Comparison of ENCODE assay signal across 21 mouse cellular contexts in genomic region chr2:180204501-180204900, GRCm38 (mm10). TPM values are rescaled to one million over a fixed set of nuclear protein-coding genes. Genes with fewer than 3 reads are reported as not detected.
DNase-seq lines count a peak whose midpoint lies in the region; ATAC-seq and TF ChIP-seq lines count a peak whose summit lies in the region.
"Had no signal": no experiment of that assay in that cellular context is flagged by ENCODE, and none has a peak within 500 bp of the region (broad histone marks: within the 10 kb centered on the region; RNA-seq: fewer than 3 reads in every experiment).

No protein-coding gene starts in this region.

- intact Hi-C loops in gastrocnemius, postnatal 14 days (cut with DNase I; ENCODE audit: low total_unique reads) = no loop called here

- peaks cover 31% of the 10 kb centered on the region for H3K4me1 ChIP-seq in heart, embryonic 10.5 days
- no peaks in the 10 kb centered on the region for H3K4me1 ChIP-seq in midbrain, embryonic 12.5 days
- 0 out of 2 replicates have a peak, but pooled peaks cover 2% of the 10 kb centered on the region for H3K4me1 ChIP-seq in midbrain, postnatal 0 days (ENCODE audit: insufficient read depth, low read length)
- H3K4me1 ChIP-seq in hindbrain, embryonic 11.5 days (replicated peaks; ENCODE audit: control insufficient read depth, insufficient read depth, low read length) = no peaks in the 10 kb centered on the region; the same call in 1 of the 2 replicates
- H3K4me1 ChIP-seq in hindbrain, embryonic 15.5 days (replicated peaks) = peaks cover 22% of the 10 kb centered on the region

- no peak overlapping the region for H3K27ac ChIP-seq in heart, embryonic 10.5 days
- peak overlapping the region; percentile 11; the same call in 1 of the 2 replicates for H3K27ac ChIP-seq in midbrain, embryonic 12.5 days (replicated peaks)
- H3K27ac ChIP-seq in midbrain, postnatal 0 days (ENCODE audit: low read depth, low read length) = no peak overlapping the region
- H3K27ac ChIP-seq in hindbrain, embryonic 11.5 days (ENCODE audit: low read depth, low read length) = 0 out of 2 replicates have a peak overlapping the region, but pooled peaks have one; percentile 19
- peak overlapping the region; percentile 35; the same call in 1 of the 2 replicates for H3K27ac ChIP-seq in hindbrain, embryonic 15.5 days (replicated peaks)
- H3K27ac ChIP-seq: gastrocnemius, adult 2 months had no signal

- no peak for ATAC-seq in midbrain, embryonic 12.5 days (ENCODE audit: low FRiP score, low read depth)
- ATAC-seq in midbrain, postnatal 0 days (ENCODE audit: low FRiP score) = no peak
- no peak for ATAC-seq in hindbrain, embryonic 11.5 days (ENCODE audit: low FRiP score)
- ATAC-seq in hindbrain, embryonic 15.5 days (ENCODE audit: low FRiP score, low read depth) = no peak
- ATAC-seq: intestine, embryonic 16.5 days; Patski had no signal

- H3K27me3 ChIP-seq in heart, embryonic 10.5 days (ENCODE audit: insufficient read depth, poor library complexity, severe bottlenecking) = no peaks in the 10 kb centered on the region
- no peaks in the 10 kb centered on the region for H3K27me3 ChIP-seq in midbrain, embryonic 12.5 days
- H3K27me3 ChIP-seq in midbrain, postnatal 0 days (ENCODE audit: insufficient read depth, low read length) = no peaks in the 10 kb centered on the region
- H3K27me3 ChIP-seq in hindbrain, embryonic 11.5 days (ENCODE audit: control insufficient read depth, insufficient read depth, low read length) = no peaks in the 10 kb centered on the region
- H3K27me3 ChIP-seq in hindbrain, embryonic 15.5 days = no peaks in the 10 kb centered on the region
- H3K27me3 ChIP-seq: Patski had no signal

- no peak for TF ChIP-seq CTCF in midbrain, postnatal 0 days (IDR thresholded peaks at IDR 0.05)

- H3K4me3 ChIP-seq in heart, embryonic 10.5 days = no peak overlapping the region
- no peak overlapping the region for H3K4me3 ChIP-seq in midbrain, embryonic 12.5 days
- no peak overlapping the region for H3K4me3 ChIP-seq in midbrain, postnatal 0 days (ENCODE audit: low read depth, low read length)
- no peak overlapping the region for H3K4me3 ChIP-seq in hindbrain, embryonic 11.5 days (ENCODE audit: low read depth, low read length)
- no peak overlapping the region for H3K4me3 ChIP-seq in hindbrain, embryonic 15.5 days
- H3K4me3 ChIP-seq: gastrocnemius, adult 2 months; layer of hippocampus, adult 2 months had no signal

- H3K9me3 ChIP-seq in heart, embryonic 10.5 days = no peaks in the 10 kb centered on the region
- no peaks in the 10 kb centered on the region for H3K9me3 ChIP-seq in midbrain, embryonic 12.5 days
- no peaks in the 10 kb centered on the region for H3K9me3 ChIP-seq in midbrain, postnatal 0 days (ENCODE audit: low read length)
- no peaks in the 10 kb centered on the region for H3K9me3 ChIP-seq in hindbrain, embryonic 11.5 days (ENCODE audit: control insufficient read depth, low read length)
- no peaks in the 10 kb centered on the region for H3K9me3 ChIP-seq in hindbrain, embryonic 15.5 days
- H3K9me3 ChIP-seq: G1E had no signal

- H3K36me3 ChIP-seq in heart, embryonic 10.5 days = peaks cover 44% of the 10 kb centered on the region
- no peaks in the 10 kb centered on the region for H3K36me3 ChIP-seq in midbrain, embryonic 12.5 days
- no peaks in the 10 kb centered on the region for H3K36me3 ChIP-seq in midbrain, postnatal 0 days (ENCODE audit: insufficient read depth, low read length)
- H3K36me3 ChIP-seq in hindbrain, embryonic 11.5 days (ENCODE audit: control insufficient read depth, insufficient read depth, low read length) = no peaks in the 10 kb centered on the region
- no peaks in the 10 kb centered on the region for H3K36me3 ChIP-seq in hindbrain, embryonic 15.5 days

- no peak overlapping the region for H3K9ac ChIP-seq in midbrain, embryonic 12.5 days (replicated peaks)
- no peak overlapping the region for H3K9ac ChIP-seq in midbrain, postnatal 0 days (replicated peaks; ENCODE audit: low read length, poor library complexity, severe bottlenecking)
- no peak overlapping the region for H3K9ac ChIP-seq in hindbrain, embryonic 11.5 days (ENCODE audit: low read depth, low read length)
- H3K9ac ChIP-seq in hindbrain, embryonic 15.5 days = no peak overlapping the region

- DNase-seq in heart, adult 18-20 months = peak; percentile 78 to 85
- DNase-seq in heart, embryonic 10.5 days (ENCODE audit: low spot score) = no peak
- DNase-seq in midbrain, postnatal 0 days (ENCODE audit: low spot score) = no peak
- no peak for DNase-seq in hindbrain, embryonic 11.5 days (ENCODE audit: low spot score)
- DNase-seq in frontal cortex, postnatal 25 days (ENCODE audit: low spot score in 2 of 2) = no peak
- no peak for DNase-seq in gastrocnemius, postnatal 14 days
- DNase-seq: adrenal gland, postnatal 36 days; B cell, adult 2 months; cerebellum, adult 9-10 months; gastrocnemius, adult 2 months; kidney, adult 9 months; kidney, postnatal 25 days; lung, adult 2 months; lung, postnatal 14 days had no signal

- H3K4me2 ChIP-seq in midbrain, embryonic 12.5 days (replicated peaks) = no peak overlapping the region
- H3K4me2 ChIP-seq in midbrain, postnatal 0 days (ENCODE audit: low read depth, low read length, poor library complexity, severe bottlenecking) = no peak overlapping the region
- no peak overlapping the region for H3K4me2 ChIP-seq in hindbrain, embryonic 11.5 days (replicated peaks; ENCODE audit: low read depth, low read length)
- no peak overlapping the region for H3K4me2 ChIP-seq in hindbrain, embryonic 15.5 days
- H3K4me2 ChIP-seq: liver, embryonic 11.5 days had no signal

- 65% methylated on average over 9 of the region's 9 CpGs for WGBS in heart, embryonic 10.5 days
- 91% methylated on average over 9 of the region's 9 CpGs for WGBS in midbrain, embryonic 12.5 days
- WGBS in midbrain, postnatal 0 days = 88% methylated on average over 9 of the region's 9 CpGs
- WGBS in hindbrain, embryonic 11.5 days = 82% methylated on average over 9 of the region's 9 CpGs
- WGBS in hindbrain, embryonic 15.5 days = 84% methylated on average over 9 of the region's 9 CpGs

RNA-seq across cellular contexts. Expression of gene Lama5, which starts 21.2 kb away (rescaled TPM):
- total RNA-seq in heart, adult 18-20 months (2021) = 10 to 100 TPM; 72.2 to 78.5 TPM
- 23.6 and 30.8 TPM in 2 replicates for polyA plus RNA-seq in heart, embryonic 10.5 days (2016; fragmentation: Nextera tagmentation; extraction: Ambion mirVana)
- 1.7 and 3.2 TPM in 2 replicates for polyA plus RNA-seq in midbrain, embryonic 12.5 days (2016; fragmentation: Nextera tagmentation; extraction: Ambion mirVana)
- 5.9 and 8.9 TPM in 2 replicates for total RNA-seq in midbrain, postnatal 0 days (2014; rRNA removed)
- 1.8 and 1.9 TPM in 2 replicates for polyA plus RNA-seq in midbrain, postnatal 0 days (2015; fragmentation: Nextera tagmentation; extraction: Ambion mirVana)
- 3.3 and 4.4 TPM in 2 replicates for polyA plus RNA-seq in hindbrain, embryonic 11.5 days (2014; fragmentation: Nextera tagmentation; extraction: Ambion mirVana)
- 2.5 and 3.5 TPM in 2 replicates for polyA plus RNA-seq in hindbrain, embryonic 15.5 days (2015; fragmentation: Nextera tagmentation; extraction: Ambion mirVana)
- 10 to 100 TPM; 17.9 to 18.0 TPM for total RNA-seq in gastrocnemius, postnatal 14 days (2021)

RNA-seq across cellular contexts. Expression of gene Adrm1, which starts 33.2 kb away (rescaled TPM):
- 10 to 100 TPM; 84.0 to 86.8 TPM for total RNA-seq in heart, adult 18-20 months (2021)
- polyA plus RNA-seq in heart, embryonic 10.5 days (2016; fragmentation: Nextera tagmentation; extraction: Ambion mirVana) = 202 and 240 TPM in 2 replicates
- 214 and 217 TPM in 2 replicates for polyA plus RNA-seq in midbrain, embryonic 12.5 days (2016; fragmentation: Nextera tagmentation; extraction: Ambion mirVana)
- total RNA-seq in midbrain, postnatal 0 days (2014; rRNA removed) = 98.2 and 105 TPM in 2 replicates
- polyA plus RNA-seq in midbrain, postnatal 0 days (2015; fragmentation: Nextera tagmentation; extraction: Ambion mirVana) = 222 and 224 TPM in 2 replicates
- 174 and 183 TPM in 2 replicates for polyA plus RNA-seq in hindbrain, embryonic 11.5 days (2014; fragmentation: Nextera tagmentation; extraction: Ambion mirVana)
- 189 and 207 TPM in 2 replicates for polyA plus RNA-seq in hindbrain, embryonic 15.5 days (2015; fragmentation: Nextera tagmentation; extraction: Ambion mirVana)
- 10 to 100 TPM; 95.7 to 97.3 TPM for total RNA-seq in gastrocnemius, postnatal 14 days (2021)

RNA-seq across cellular contexts. Expression of gene Rps21, which starts 52.7 kb away (rescaled TPM):
- 100 to 1,000 TPM; 561 to 600 TPM for total RNA-seq in heart, adult 18-20 months (2021)
- polyA plus RNA-seq in heart, embryonic 10.5 days (2016; fragmentation: Nextera tagmentation; extraction: Ambion mirVana) = 332 and 360 TPM in 2 replicates
- 393 and 434 TPM in 2 replicates for polyA plus RNA-seq in midbrain, embryonic 12.5 days (2016; fragmentation: Nextera tagmentation; extraction: Ambion mirVana)
- total RNA-seq in midbrain, postnatal 0 days (2014; rRNA removed) = 574 and 749 TPM in 2 replicates
- polyA plus RNA-seq in midbrain, postnatal 0 days (2015; fragmentation: Nextera tagmentation; extraction: Ambion mirVana) = 388 and 422 TPM in 2 replicates
- polyA plus RNA-seq in hindbrain, embryonic 11.5 days (2014; fragmentation: Nextera tagmentation; extraction: Ambion mirVana) = 432 and 442 TPM in 2 replicates
- 337 and 391 TPM in 2 replicates for polyA plus RNA-seq in hindbrain, embryonic 15.5 days (2015; fragmentation: Nextera tagmentation; extraction: Ambion mirVana)
- 100 to 1,000 TPM; 456 to 506 TPM for total RNA-seq in gastrocnemius, postnatal 14 days (2021)

Comparison
In these comparisons a context has a peak if more than half of its experiments do, and no peak if none do; other contexts are left out.
1. DNase-seq: peak in heart, adult 18-20 months (2 of 2); none in heart, embryonic 10.5 days (single experiment), midbrain, postnatal 0 days (single experiment), hindbrain, embryonic 11.5 days (single experiment), frontal cortex, postnatal 25 days (0 of 2) and gastrocnemius, postnatal 14 days (single experiment).
2. H3K27ac ChIP-seq: peak in midbrain, embryonic 12.5 days (single experiment), hindbrain, embryonic 11.5 days (single experiment) and hindbrain, embryonic 15.5 days (single experiment); none in heart, embryonic 10.5 days (single experiment) and midbrain, postnatal 0 days (single experiment).